Mouse (Mus musculus) MEL (cell line): ENCODE measurements around the gene Cactin. TPM values are rescaled to one million over a fixed set of nuclear protein-coding genes. Genes with fewer than 3 reads are reported as not detected.

Experiments used
- DNase-seq: peaks from one replicate; pipeline ENCODE4 v3.0.0; 2011; ENCODE audit warnings: low read depth, low spot score
- H3K27ac ChIP-seq: 2 replicates; pipeline ENCODE4 v1.5.1; 2012; ENCODE audit warnings: low read depth, mild to moderate bottlenecking, control low read depth, low read length, moderate library complexity; ENCODE audit not compliant: control insufficient read depth
- H3K27me3 ChIP-seq, 2 experiments: fragments of 150-350 bp in 1 of 2; sonication (generic) in 1 of 2; 2 replicates each; pipeline ENCODE4 v1.6.1; 2012; ENCODE audit warnings: low read length in 2 of 2, mild to moderate bottlenecking in 2 of 2, improper control_type of control experiment in 1 of 2, moderate library complexity in 1 of 2; ENCODE audit not compliant: insufficient read depth in 2 of 2, control insufficient read depth in 1 of 2
- H3K36me3 ChIP-seq, 2 experiments: 2 replicates each; pipeline ENCODE4 v1.6.1; 2012 to 2014; ENCODE audit warnings: low read length in 2 of 2, improper control_type of control experiment in 1 of 2, inconsistent platforms in 1 of 2, mild to moderate bottlenecking in 1 of 2; ENCODE audit not compliant: insufficient read depth in 2 of 2, control insufficient read depth in 1 of 2
- H3K4me1 ChIP-seq, 2 experiments: fragments of 150-350 bp in 1 of 2; sonication (generic) in 1 of 2; 2 replicates each; pipeline ENCODE4 v1.6.1; 2012; ENCODE audit warnings: low read length in 2 of 2, improper control_type of control experiment in 1 of 2, mild to moderate bottlenecking in 1 of 2; ENCODE audit not compliant: insufficient read depth in 2 of 2, control insufficient read depth in 1 of 2
- H3K4me3 ChIP-seq, 2 experiments: fragments of 150-350 bp in 1 of 2; sonication (generic) in 1 of 2; 2 replicates each; pipeline ENCODE4 v1.5.1; 2012; ENCODE audit warnings: low read depth in 2 of 2, low read length in 2 of 2, mild to moderate bottlenecking in 2 of 2, moderate library complexity in 2 of 2, control low read depth in 1 of 2, improper control_type of control experiment in 1 of 2; ENCODE audit not compliant: control insufficient read depth in 1 of 2, insufficient read depth in 1 of 2
- H3K79me2 ChIP-seq: 2 replicates; pipeline ENCODE4 v1.6.1; 2012; ENCODE audit warnings: mild to moderate bottlenecking, low read length, moderate library complexity; ENCODE audit not compliant: control insufficient read depth, poor library complexity, insufficient read depth
- H3K9ac ChIP-seq: 2 replicates; pipeline ENCODE4 v1.6.1; 2012; ENCODE audit warnings: low read depth, mild to moderate bottlenecking, control low read depth, low read length, moderate library complexity; ENCODE audit not compliant: control insufficient read depth, poor library complexity, severe bottlenecking
- H3K9me3 ChIP-seq: fragments of 150-350 bp; sonication (generic); replicated peaks from 2 replicates; pipeline ENCODE4 v1.6.1; 2012; ENCODE audit warnings: mild to moderate bottlenecking, low read length, improper control_type of control experiment, moderate library complexity; ENCODE audit not compliant: insufficient read depth
- ELF1 ChIP-seq: IDR thresholded peaks from 2 replicates; pipeline ENCODE4 v1.6.1; 2014; ENCODE audit warnings: low read depth, mild to moderate bottlenecking, inconsistent platforms, low read length, improper control_type of control experiment, moderate library complexity
- GABPA ChIP-seq: IDR thresholded peaks from 2 replicates; pipeline ENCODE4 v1.6.1; 2012; ENCODE audit warnings: low read depth, mild to moderate bottlenecking, inconsistent platforms, low read length, improper control_type of control experiment, moderate library complexity
- JUND ChIP-seq: IDR thresholded peaks from 2 replicates; pipeline ENCODE4 v1.6.1; 2011; ENCODE audit warnings: low read depth, mild to moderate bottlenecking, improper control_type of control experiment, low read length
- MAX ChIP-seq: IDR thresholded peaks from 2 replicates; pipeline ENCODE4 v1.6.1; 2011; ENCODE audit warnings: low read length, improper control_type of control experiment
- MXI1 ChIP-seq: IDR thresholded peaks from 2 replicates; pipeline ENCODE4 v1.6.1; 2011; ENCODE audit warnings: mild to moderate bottlenecking, low read depth, low read length, improper control_type of control experiment
- POLR2A ChIP-seq, 2 experiments: IDR thresholded peaks; 2 replicates each; pipeline ENCODE4 v1.6.1; 2011 to 2012; ENCODE audit warnings: low read length in 2 of 2, mild to moderate bottlenecking in 2 of 2, control low read depth in 1 of 2, improper control_type of control experiment in 1 of 2, low read depth in 1 of 2, moderate library complexity in 1 of 2; ENCODE audit not compliant: control insufficient read depth in 1 of 2, insufficient read depth in 1 of 2, poor library complexity in 1 of 2
- POLR2AphosphoS2 ChIP-seq: IDR thresholded peaks from 2 replicates; pipeline ENCODE4 v1.6.1; 2011; ENCODE audit warnings: low read length, improper control_type of control experiment
- POLR2AphosphoS5 ChIP-seq: IDR thresholded peaks from 2 replicates; pipeline ENCODE4 v1.6.1; 2012; ENCODE audit warnings: low read depth, borderline replicate concordance, mild to moderate bottlenecking, inconsistent platforms, low read length, moderate library complexity, mixed read lengths
- SMC3 ChIP-seq: IDR thresholded peaks from 2 replicates; pipeline ENCODE4 v1.6.1; 2011; ENCODE audit warnings: low read depth, low read length, improper control_type of control experiment
- TBP ChIP-seq: IDR thresholded peaks from 2 replicates; pipeline ENCODE4 v1.8.0; 2011; ENCODE audit warnings: low read depth, low read length, improper control_type of control experiment
- TCF12 ChIP-seq: IDR thresholded peaks from 2 replicates; pipeline ENCODE4 v1.6.1; 2014; ENCODE audit warnings: low read depth, mild to moderate bottlenecking, inconsistent platforms, low read length, improper control_type of control experiment, moderate library complexity
- UBTF ChIP-seq: IDR thresholded peaks from 2 replicates; pipeline ENCODE4 v1.6.1; 2012; ENCODE audit warnings: low read depth, mild to moderate bottlenecking, inconsistent platforms, low read length, improper control_type of control experiment, moderate library complexity, borderline replicate concordance; ENCODE audit not compliant: insufficient read depth
- ZKSCAN1 ChIP-seq: IDR thresholded peaks from 2 replicates; pipeline ENCODE4 v1.6.1; 2012; ENCODE audit warnings: low read depth, mild to moderate bottlenecking, inconsistent platforms, low read length, improper control_type of control experiment, moderate library complexity
- polyA plus RNA-seq, 2 experiments: library from polyadenylated mRNA; stranded (reverse) in 1 of 2; unstranded in 1 of 2; fragments of >175 nt in 1 of 2; fragments of >200 nt in 1 of 2; gene quantifications; 2 replicates each; pipeline versions ENCODE4 v1.2.1 to v1.2.4; 2012; ENCODE audit warnings: low replicate concordance in 2 of 2, low read depth in 1 of 2; ENCODE audit not compliant: insufficient read length in 2 of 2, insufficient read depth in 1 of 2, missing spikeins in 1 of 2
- total RNA-seq: library from RNA; depleted of rRNA; stranded (reverse); fragments of 300-350 nt; gene quantifications from 2 replicates; pipeline ENCODE4 v1.2.3, GENCODE M21; 2012

Gene Cactin
- total and polyA plus RNA-seq, 3 experiments, result 47.6 to 66.8 TPM; not detected in 1

- TF ChIP-seq POLR2AphosphoS2 (no peak), MAX (no peak), GABPA (no peak)
- peaks cover 0 to 4% of the 10 kb centered on the region in 2 experiments; a peak in 1 of 4 replicates for H3K36me3 ChIP-seq
Observed at GRCm38 (mm10) chr10:81305663-81306062, 15.2 kb upstream of the Cactin start.

GRCm38 (mm10) chr10:81306173-81306668 is 14.7 kb upstream of the Cactin start:
- H3K9ac ChIP-seq, result no peak overlapping the region
- no peaks in the 10 kb centered on the region for H3K4me1 ChIP-seq
- no peak overlapping the region for H3K4me3 ChIP-seq
- DNase-seq, result no peak
- TF ChIP-seq POLR2AphosphoS5 (no peak), TBP (no peak), JUND (no peak), POLR2A (IDR thresholded peaks at IDR 0.05; ENCODE audit: control insufficient read depth in 1 of 2, insufficient read depth in 1 of 2, low read depth in 1 of 2, low read length in 2 of 2, poor library complexity in 1 of 2) (no peak), ELF1 (no peak), UBTF (no peak), TCF12 (no peak), MXI1 (no peak)
- H3K27me3 ChIP-seq, result no peaks in the 10 kb centered on the region
- H3K36me3 ChIP-seq, result peaks cover 0 to 4% of the 10 kb centered on the region in 2 experiments; a peak in 1 of 4 replicates
- H3K27ac ChIP-seq, result no peak overlapping the region
- H3K79me2 ChIP-seq, result peaks cover 6% of the 10 kb centered on the region; the same call in 1 of the 2 replicates
- no peaks in the 10 kb centered on the region for H3K9me3 ChIP-seq

More at GRCm38 (mm10) chr10:81305663-81306062, 15.2 kb upstream of the Cactin start:
- Histone ChIP-seq H3K27me3 (no peaks in the 10 kb centered on the region), H3K4me1 (no peaks in the 10 kb centered on the region), H3K79me2 (peaks cover 6% of the 10 kb centered on the region; the same call in 1 of the 2 replicates), H3K4me3 (no peak overlapping the region), H3K9ac (no peak overlapping the region), H3K9me3 (no peaks in the 10 kb centered on the region), H3K27ac (no peak overlapping the region)
- DNase-seq, result no peak

GRCm38 (mm10) chr10:81306837-81307682 is 13.8 kb upstream of the Cactin start:
- no peaks in the 10 kb centered on the region for H3K27me3 ChIP-seq
- peaks cover 0 to 4% of the 10 kb centered on the region in 2 experiments; a peak in 1 of 4 replicates for H3K36me3 ChIP-seq
- no peak overlapping the region for H3K4me3 ChIP-seq
- H3K79me2 ChIP-seq, result no peaks in the 10 kb centered on the region; the same call in 1 of the 2 replicates
- H3K4me1 ChIP-seq, result no peaks in the 10 kb centered on the region
- H3K27ac ChIP-seq, result no peak overlapping the region
- no peak overlapping the region for H3K9ac ChIP-seq
- no peaks in the 10 kb centered on the region for H3K9me3 ChIP-seq
- TF ChIP-seq GABPA (no peak), SMC3 (no peak), ZKSCAN1 (no peak)
- TF ChIP-seq, all 39 proteins: peak for 0
- no peak for DNase-seq
